Mouse (Mus musculus) hematopoietic stem cell, adult 5-6 weeks (primary cell): ENCODE data around the gene Mcidas. TPM values are rescaled to one million over a fixed set of nuclear protein-coding genes. Genes with fewer than 3 reads are reported as not detected.

Experiments
- ATAC-seq, 2 experiments: fragments of 125-278 bp in 1 of 2; replicated peaks in 1 of 2; 2 replicates each; pipeline ENCODE4 v1.8.0; 2016 to 2017; ENCODE audit warnings: inconsistent platforms in 2 of 2, mild to moderate bottlenecking in 2 of 2, moderate number of reproducible peaks in 2 of 2, low read depth in 1 of 2, moderate TSS enrichment in 1 of 2; ENCODE audit not compliant: low FRiP score in 2 of 2, poor library complexity in 2 of 2, severe bottlenecking in 2 of 2, insufficient read depth in 1 of 2, low TSS enrichment in 1 of 2
- total RNA-seq: library from RNA; stranded (forward); fragments of 172-1452, 232-1000 nt; gene quantifications from 2 replicates; pipeline ENCODE4 v1.2.3, GENCODE M21; 2017

Mcidas gene
- total RNA-seq, 1 experiment from 2014 or later, result not detected

DNA sequence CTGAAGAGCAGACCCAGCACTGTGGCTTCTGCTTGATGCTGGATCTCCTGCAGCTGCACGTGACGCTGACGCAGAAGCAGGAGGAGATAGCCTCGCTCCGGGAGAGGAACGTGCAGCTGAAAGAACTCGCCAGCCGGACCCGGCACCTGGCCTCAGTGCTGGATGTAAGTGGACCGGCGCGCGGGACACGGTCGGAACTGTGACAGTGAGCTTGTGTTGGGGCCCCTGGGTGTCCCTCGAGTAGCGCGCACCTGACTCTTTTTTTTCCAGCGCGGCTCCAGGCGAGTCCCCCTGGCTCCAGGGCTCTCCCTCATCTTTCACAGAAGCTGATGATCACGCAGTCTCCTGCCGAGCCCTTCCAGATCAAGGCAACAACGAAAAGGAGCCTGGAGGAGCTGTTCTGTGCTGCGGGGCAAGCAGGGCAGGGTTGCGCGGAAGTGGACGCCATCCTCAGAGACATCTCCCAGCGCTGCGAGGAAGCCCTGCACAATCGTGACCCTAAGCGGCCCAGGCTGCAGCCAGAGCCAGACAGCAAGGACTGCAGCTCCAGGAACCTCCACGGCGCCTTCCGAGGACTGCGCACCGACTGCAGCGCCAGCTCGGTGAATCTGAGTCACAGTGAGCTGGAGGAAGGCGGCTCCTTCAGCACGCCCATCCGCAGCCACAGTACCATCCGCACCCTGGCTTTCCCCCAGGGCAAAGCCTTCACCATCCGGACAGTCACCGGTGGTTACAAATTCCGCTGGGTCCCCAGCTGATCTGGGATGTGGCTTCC is 5.0 kb downstream of the Mcidas start:
- ATAC-seq, result peak; percentile 42 to 65

DNA sequence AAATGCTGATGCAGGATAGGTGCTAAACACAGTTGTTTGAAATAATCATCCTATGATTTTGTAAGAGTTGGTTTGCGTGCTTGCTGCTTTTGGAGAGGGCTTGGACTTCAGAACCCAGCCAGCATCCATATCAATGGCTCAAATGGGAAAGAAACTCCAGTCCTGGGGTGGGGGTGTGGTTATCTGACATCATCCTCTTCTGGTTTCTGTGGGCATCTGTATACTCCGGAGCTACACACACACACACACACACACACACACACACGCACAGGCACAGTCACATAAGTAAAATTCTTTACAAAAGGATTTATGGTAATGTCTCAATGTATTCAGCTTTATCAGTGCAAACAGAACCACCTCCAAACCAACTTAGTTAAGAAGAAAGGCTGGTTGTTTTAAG is 6.4 kb downstream of the Mcidas start:
- no peak for ATAC-seq

DNA sequence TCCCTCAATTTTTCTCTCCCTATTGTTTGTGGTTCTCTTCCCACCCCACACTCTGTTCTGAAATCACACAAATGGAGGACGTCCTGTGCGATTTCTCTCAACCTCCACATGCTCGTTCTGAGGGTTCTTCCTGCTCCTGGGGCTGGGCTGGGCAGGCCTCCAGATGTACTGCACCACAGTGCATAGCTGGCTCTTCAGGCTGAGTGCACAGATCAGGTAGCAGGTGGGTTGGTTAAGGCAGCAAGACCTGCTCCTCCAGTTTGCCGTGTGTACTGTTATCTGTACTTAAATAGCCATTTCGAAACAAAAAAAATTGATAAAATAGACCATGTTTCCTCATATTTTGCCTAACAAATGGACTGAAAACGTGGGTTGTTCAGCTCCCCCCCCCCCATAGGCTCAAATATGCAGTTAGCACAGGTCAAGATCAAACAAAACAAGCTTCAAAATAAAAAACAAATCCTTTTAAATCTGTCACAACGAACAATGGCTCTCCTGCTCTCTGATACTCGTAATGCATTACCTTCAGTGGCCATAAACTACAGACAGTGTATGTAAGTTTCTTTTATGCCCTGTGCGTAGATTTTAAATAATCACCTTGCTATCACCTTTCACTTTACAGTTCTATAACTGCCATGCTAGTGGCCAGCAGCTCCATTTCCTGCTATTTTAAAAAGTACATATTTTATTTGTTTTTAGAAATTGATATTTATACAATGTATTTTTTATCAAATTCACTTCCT is 7.1 kb downstream of the Mcidas start:
- no peak for ATAC-seq

DNA sequence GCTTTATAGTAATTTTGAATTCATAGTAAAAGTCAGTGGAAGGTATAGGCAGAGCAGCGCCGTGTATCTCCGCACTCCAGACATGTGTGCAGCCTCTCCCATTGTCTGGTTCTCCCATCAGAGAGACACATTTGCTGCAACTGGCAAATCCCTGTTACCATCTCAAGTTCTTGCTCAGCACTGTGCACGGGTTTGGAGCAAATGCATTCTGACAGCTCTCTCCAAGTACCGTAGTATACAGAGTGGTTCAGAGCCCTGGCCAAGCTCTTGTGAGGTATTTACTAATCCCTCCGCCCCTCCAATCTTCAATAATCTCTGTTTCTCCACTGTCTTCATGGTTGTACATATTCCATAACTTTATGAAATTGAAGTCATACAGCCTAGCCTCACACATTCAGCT is 19.0 kb downstream of the Mcidas start:
- ATAC-seq, result no peak

DNA sequence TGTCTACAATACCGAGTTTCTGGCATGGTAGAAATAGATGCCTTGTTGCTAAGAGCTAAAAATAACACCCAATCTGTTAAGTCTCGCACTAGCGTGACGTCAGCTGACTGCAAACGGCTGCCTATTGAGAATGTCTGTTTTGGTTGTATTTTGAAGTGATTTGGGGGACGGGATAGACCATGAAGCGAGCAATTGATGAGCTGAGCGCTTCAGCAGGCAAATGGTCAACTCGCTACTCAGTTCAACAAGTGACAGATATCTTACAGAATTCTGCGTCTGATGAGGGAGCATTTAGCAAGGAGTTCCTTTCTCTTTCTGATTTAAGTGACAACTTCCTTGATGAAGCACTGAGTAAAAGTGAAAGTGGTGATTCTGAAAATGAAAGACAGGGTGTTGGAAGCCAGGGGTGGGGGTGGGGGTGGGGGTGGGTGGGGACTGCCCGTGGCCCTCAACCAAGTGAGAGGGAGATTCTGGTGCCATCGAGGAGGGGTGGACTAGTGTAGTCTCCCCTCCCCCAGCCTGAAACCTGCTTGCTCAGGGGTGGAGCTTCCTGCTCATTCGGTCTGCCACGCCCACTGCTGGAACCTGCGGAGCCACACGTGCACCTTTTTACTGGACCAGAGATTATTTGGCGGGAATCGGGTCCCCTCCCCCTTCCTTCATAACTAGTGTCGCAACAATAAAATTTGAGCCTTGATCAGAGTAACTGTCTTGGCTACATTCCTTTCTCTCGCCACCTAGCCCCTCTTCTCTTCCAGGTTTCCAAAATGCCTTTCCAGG is 19.7 kb downstream of the Mcidas start:
- peak; percentile 75 to 80 for ATAC-seq

DNA sequence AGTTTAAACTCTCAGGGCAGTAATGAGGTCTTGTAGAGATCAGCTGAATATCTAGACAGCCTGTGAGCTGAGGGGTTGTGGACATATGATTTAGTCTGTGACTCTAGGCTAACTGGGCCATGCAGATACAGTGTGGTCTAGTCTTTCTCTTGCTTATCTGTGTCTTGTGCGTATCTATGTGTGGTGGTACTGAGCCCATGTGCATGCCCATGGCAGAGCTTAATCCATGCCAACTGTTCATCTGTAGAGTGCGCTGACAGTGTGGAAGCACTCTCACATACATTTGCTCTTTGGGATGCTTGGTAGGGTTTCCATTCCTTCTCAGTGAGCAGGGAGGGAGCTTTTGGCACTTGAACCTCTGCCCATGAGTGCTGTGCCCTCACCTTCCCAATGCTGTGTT is 27.9 kb downstream of the Mcidas start:
- ATAC-seq, result 0 out of 4 replicates have a peak, but pooled peaks of 1 of the 2 experiments have one; percentile 17

DNA sequence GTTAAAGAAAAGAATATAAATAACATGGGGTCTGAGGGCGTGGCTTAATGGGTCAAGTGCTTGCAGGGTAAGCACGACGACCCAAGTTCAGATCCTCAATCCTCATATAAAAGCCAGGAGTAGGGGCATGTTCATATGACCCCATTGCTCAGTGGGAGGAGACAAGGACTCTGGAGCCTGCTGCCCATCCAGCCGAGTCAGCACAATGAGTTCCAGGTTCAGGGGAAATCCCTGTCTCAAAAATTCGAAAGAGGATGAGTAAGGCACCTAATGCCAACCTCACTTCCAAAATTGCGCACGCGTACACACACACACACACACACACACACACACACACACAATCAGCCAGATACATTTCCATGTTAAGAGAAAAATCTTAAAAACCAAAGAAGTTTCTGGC is 28.8 kb downstream of the Mcidas start:
- ATAC-seq, result no peak

DNA sequence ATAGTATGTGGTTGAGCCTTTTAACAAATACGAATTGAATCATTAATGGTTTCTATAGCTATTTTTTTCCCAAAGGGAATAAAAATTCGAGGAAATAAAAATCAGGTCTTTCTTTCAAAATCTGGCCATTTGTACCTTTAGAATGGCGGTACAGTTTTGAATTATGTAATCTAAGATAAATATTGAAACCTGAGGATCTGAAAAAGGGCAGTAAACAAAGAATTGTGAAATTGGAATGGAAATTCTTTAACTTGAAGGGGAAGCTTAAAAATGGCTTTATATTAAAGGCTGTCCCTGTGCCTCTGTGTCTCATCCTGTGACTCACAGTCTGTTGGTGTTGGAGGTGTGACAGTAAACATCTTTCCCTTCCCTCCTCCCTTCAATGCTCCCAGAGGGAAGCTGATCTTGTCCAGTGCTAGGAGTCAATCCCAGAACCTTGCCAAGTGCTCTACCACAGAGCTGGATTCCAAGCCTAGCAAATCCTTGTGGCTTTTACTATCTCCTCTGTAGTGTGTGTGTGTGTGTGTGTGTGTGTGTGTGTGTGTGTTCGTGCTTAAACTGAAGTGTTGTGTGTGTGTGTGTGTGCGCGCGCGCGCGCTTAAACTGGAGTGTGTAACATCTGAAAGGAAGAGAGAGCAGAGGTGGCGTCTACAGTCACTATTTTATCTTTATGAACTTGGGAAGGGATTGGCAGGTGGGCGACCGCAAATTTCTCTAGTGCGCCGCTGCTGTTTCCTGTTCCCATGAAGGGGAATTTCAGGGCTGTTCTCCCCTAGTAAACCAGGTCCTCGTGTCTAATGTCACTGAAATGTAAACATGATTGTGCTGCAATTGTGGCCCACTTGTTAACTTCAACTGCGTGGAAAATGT is 29.9 kb downstream of the Mcidas start:
- peak; percentile 21 to 32; a peak in 2 of 4 replicates for ATAC-seq

DNA sequence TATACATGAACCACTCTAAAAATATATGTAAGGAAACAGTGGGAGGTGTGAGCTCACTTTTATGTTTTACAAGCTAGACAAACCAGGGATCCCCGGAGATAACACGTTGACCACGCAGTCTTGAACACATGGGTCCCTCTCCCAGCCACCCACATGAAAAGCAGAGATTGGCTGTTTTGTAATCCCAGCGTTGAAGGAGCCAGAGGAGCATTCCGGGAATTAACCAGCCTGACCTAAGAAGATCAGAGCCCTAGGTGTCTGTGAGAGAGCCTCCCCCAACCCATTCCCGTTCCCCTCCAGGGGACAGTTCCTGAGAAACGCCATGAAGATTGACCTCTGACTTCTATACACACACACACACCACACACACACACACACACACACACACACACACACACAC is 37.7 kb downstream of the Mcidas start:
- ATAC-seq, result no peak

DNA sequence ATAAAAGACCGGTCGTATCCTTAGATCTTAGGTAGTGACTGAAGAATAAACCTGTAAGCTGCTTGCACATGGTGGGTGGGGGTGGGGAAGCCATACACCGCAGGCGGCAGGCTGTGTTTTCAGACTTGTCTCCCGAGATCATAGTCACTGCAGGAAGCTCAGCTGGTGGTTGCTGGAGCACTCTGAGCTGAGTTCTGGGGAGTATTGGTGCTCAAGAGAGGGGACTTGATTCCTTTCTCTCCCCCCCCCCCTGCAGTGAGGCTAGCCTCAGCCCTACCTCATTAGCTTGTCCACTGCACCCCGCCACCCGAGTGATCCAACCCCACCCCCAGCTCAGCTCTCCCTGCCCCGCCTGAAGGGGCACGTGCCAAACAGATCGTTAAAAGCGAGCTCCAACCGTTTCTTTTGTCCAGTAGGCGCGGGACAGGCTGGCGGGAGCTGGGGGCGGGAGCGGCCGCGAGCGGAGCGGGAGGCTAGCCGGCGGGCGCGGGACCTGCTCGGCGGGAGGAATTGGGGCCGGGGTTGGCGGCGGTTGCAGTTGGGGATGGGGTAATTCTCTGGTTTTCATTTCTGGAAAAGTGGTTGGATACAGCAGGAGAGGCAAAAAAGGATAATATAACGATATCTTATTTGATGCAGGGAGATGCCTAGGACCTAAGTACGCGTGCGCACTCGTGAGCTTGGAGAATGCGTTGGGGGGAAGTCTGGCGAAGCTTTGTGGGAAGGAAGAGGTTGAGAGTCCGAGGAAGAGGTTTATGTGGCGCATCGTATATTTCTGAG is 38.3 kb downstream of the Mcidas start:
- ATAC-seq, result 0 out of 4 replicates have a peak, but pooled peaks of 1 of the 2 experiments have one; percentile 10

DNA sequence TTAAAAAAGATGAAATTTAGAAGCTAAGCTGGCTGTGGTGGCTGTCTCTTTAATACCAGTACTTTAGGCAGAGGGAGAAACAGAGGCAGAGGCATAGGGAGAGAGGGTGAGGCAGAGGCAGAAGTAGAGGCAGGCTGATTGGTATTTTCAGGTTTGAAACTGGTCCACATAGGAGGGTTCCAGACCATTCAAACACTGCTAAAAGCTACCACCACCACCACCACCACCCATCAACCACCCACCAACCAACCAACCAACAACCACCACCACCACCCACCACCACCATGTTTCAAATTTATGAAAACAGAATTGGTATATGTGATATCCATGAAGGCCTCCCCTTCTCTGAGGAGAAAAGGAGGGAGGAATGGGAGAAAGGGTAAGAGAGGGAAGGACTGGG is 39.2 kb downstream of the Mcidas start:
- no peak for ATAC-seq

DNA sequence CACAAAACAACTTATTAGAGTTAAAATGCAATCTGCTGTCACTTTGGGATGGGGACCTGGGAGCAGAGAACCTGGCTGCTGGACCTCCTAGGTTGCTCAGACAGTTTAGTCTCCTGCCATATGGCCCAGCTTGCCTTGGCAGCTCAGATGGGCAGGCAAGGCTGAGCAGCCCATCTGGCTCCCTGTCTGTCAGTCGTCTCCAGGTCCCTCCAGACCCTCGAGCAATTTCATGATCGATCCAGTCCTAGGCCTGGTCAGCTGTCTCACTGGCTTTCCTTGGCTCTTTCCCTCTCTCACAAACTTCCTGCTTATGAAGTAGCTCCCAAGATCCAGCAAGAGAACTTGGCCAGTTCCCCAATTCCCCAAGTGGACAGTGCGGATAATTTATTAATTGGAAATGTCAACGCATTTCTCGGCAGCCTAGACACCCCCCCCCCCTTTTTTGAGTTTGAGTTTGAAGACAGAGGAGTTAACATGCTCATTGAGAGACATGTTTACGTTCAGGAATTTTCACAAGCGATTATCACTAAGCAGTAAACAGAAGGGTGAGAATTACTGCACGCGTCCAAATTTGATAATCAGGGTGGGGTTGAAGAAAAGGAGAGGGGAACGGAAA is 40.7 kb downstream of the Mcidas start:
- no peak for ATAC-seq

DNA sequence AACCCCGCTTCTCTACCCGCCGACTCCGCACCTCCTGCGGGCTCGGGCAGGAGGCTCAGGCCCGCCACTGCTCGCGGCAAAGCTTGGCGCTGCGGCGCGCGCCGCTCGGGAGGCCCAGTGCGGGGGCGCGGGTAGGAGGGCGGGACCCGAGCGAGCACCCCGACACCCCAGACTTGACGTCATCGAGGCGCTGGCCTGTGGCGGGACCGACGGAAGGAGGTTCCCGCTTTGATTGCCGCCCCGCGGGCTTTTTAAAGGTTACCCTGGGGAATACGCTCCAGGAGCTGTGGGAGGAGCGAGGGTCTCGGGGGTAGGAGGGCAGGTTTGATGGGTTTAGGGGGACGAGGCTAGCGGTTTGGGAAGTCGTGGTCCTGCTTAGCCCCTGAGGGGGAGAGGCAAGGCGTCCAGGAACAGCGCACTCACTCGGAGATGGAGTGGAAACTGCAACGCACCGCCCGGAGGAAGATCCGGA is 41.3 kb downstream of the Mcidas start, which contains the start of gene Cdc20b:
TSS of gene Cdc20b (plus strand) at position 162 of the 472 bp plus-strand sequence.
- ATAC-seq, result peak; percentile 33 to 47; a peak in 3 of 4 replicates

DNA sequence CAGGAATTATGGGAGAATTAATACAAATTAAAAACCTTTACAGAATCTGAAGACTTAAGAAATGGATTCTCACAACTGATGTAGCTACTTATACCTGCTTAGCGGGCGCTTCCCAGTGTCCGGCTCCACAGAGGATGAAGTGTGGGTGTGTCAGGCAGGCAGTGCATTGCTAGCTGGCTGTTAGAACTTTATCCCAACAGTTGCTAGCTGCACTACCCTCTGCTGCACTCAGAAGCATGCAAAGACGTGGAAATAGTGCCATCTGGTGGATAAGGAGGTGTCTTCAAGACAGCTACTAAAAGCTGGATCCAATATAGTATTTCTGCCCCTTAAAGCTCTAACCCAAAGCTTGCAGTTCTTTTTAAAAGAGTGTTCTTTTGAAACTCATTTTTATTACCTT is 42.2 kb downstream of the Mcidas start:
- ATAC-seq, result peak; percentile 80 to 85

DNA sequence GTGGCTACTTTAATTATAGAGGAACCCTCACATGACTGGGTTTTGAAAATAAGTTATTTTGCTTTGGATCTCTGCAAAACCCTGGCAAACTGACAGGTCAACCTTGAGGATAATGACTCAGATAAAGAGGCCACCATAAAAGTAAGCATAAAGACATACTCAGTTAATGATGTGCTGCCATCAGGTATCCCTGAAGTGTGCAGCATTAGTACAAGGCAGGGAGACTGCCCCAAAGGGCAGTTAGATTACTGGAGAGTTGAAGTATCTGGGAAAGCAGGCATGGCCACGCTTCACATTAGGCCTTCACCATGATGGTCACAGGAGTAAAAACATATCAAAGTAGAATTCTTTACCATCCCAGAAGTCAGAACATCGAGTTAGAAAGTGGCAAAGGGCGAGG is 51.2 kb downstream of the Mcidas start:
- ATAC-seq, result no peak
